Mouse (Mus musculus) adrenal gland, postnatal 14 days (tissue): ENCODE measurements around the gene Lsm2. TPM values are rescaled to one million over a fixed set of nuclear protein-coding genes. Genes with fewer than 3 reads are reported as not detected.
"Not testable (repeated sequence)": the region's sequence is repeated elsewhere in the genome, so short reads cannot be mapped to it uniquely, and the experiment has no call there.

Experiments used
- DNase-seq: peaks from one replicate; pipeline ENCODE4 v3.0.0; 2021; ENCODE audit warnings: mixed read lengths
- total RNA-seq: library from RNA; stranded (reverse); gene quantifications from 2 replicates; pipeline ENCODE4 v1.2.3, GENCODE M21; 2021

The Lsm2 gene
- total RNA-seq, 1 experiment from 2014 or later, result 39.4 TPM

- DNase-seq, result no peak
Observed at GRCm38 (mm10) chr17:34984218-34984617, 2.6 kb downstream of the Lsm2 start.

GRCm38 (mm10) chr17:34994751-34995150 lies 13.1 kb downstream of the Lsm2 start:
- DNase-seq, result no peak

- DNase-seq, result not testable (repeated sequence)
Observed at GRCm38 (mm10) chr17:34995192-34995591, 13.5 kb downstream of the Lsm2 start.

DNA sequence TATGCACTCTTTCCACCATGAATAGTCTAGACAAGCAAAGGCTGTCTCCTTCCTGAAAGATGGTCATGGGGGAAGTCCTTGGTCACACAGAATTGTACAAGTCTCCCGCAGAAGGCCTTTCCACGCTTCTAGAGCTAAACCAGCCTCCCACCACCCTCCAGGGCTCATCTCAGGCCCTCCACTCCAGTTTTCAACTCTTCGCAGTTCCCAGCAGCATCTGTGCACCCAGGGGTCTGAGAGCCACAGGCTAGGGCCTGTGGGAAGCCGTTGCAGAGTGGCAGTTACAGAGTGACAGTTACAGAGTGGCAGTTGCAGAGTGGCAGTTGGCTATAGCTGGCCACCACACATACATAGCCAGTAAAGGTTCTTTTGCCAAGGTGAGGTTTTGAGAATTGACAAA lies 14.3 kb downstream of the Lsm2 start:
- DNase-seq, result not testable (repeated sequence)

GRCm38 (mm10) chr17:34996411-34997141 lies 14.9 kb downstream of the Lsm2 start:
- DNase-seq, result no peak

GRCm38 (mm10) chr17:34997142-34997483 lies 15.5 kb downstream of the Lsm2 start:
- no peak for DNase-seq

- DNase-seq, result no peak
Observed at GRCm38 (mm10) chr17:34998526-34999430, 17.1 kb downstream of the Lsm2 start.

DNA sequence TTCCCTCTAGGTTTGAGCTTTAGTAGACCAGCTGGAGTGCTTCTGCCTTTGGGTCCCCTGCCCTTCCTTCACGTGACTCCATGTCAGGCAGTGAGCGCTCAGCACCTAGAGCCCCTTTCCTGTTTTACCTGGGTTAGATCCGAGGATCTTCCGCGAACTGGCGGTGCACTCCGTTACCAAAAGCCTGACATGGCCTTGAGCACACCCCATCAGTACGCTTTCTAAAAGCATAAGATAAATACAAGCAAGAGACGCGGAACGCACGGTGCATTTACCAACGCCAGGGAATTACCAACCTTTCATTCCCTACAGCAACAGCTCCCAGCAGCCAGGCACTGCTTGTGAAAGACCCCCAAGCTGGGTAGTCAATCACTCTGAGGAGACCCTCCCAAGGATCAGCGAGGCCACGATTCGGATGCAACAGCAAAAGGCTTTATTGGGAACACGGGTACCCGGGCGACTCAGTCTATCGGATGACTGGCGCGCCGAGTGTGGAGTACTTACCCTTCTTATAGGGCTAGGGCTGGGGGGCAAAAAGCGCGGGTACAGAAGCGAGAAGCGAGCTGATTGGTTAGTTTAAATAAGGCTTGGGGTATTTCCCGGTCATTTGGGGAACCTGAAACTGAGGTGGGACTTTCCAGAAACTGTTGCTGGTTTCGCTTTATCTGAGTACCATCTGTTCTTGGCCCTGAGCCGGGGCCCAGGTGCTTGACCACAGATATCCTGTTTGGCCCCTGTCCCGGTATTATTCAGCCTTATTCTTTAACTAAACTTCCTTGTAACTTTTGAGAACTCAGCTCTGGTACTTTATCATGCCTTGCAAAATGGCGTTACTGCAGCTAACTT lies 18.4 kb downstream of the Lsm2 start:
- DNase-seq, result not testable (repeated sequence)

DNA sequence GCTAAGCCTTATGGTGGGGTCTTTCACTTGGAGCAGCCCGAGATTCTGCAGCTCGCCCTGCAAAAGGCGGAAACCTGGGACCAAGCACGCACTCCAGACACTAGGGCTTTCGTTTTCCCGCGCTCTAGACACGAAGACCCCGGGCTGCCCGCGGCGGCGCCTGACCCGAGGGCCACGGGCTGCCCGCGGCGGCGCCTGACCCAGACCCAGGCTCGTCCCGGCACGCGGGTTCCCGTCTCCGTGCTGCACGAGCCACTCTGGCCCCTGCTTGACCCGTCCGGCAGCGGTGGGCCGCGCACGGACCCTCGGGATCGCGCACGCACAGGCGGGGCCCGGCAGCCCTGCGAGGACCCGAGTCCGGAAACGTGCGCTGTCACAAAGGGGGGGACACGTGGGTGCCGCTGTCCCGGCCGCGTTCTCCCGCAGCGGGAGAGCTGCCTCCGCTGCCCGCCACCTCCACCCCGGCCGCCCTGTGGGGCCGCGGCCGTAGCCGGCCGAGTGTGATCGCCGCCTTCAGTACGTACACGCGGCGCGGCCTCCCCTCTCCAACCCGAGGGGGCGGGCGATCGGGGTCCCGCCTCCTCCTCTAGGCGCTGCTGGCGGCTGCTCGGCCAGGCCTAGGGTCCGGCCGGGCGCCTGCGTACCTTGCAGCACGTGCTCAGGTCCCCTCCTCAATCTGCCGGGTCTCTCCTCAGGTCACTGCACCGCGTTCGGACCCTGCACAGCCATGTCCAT lies 19.2 kb downstream of the Lsm2 start, which contains the start of gene Vars:
Vars (plus strand) TSS at position 271 of the 735 bp plus-strand sequence.
- peak; percentile 93 for DNase-seq

- peak; percentile 48 for DNase-seq
Observed at GRCm38 (mm10) chr17:35001452-35002152, 19.9 kb downstream of the Lsm2 start.

DNA sequence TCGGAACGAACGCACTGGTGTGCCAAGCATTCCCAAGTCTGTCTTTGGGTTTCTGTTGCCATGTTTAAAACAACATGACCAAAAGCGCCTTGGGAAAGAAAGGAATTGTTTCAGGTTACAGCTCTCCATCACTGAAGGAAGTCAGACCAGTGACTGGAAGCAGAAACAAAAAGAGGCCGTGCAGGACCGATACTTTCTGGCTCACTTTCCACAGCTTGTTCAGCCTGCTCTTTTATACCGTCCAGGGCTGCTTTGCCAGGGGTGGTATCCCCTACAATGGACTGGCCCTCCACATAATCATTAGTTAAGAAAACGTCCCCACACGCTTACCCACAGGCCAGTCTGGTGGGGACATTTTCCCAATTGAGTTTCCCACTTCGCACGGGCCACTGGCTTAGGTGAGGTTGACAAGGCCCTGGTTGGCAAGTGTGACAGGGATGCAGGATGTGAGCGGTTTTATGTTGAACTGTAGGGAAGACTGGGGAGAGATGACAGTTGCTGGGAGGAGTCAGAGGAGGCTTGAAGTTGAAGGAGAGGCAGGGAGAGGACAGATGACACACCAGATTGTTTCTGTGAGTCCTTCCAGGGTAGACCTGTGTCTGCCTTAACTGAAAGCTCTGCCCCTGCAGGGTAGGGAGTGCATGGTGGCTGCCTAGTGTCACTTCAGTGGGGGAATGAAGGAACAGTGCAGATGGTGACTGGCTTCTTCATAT lies 20.6 kb downstream of the Lsm2 start:
- DNase-seq, result no peak

DNA sequence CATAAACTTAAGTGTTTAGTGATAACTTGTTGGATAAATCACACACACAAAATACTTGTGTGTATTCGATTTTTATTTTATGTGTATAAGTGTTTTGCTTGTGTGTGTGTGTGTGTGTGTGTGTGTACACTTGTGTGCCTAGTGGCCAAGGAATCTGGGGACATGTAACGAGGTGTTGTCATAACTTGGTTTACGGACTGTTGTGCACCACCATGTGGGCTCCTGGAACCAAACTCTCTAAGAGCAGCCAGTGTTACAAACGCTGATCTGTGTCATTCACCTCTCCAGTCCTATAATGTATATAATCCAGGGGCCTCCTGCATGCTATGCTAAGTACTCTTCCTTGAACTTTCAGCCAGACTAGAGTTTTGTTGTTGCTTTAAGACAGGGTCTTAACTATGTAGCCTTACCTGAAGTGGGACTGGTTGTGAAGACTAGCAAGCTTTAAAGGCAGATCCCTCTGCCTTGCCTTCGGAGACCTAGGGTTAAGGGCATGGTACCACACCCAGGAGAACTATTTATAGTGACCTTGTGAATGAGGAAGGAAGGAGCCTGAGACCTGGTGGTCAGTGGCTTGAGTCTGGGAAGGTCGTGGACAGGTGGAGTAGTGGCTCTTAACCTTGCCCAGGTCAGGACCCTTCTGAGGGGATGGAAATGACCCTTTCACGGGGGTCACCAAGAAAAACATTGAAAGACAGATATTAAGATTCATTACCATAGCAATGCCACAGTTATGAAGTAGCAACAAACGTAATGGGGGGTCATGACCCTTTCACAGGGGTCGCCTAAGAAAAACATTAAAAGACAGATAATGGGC lies 21.6 kb downstream of the Lsm2 start:
- DNase-seq, result no peak

DNA sequence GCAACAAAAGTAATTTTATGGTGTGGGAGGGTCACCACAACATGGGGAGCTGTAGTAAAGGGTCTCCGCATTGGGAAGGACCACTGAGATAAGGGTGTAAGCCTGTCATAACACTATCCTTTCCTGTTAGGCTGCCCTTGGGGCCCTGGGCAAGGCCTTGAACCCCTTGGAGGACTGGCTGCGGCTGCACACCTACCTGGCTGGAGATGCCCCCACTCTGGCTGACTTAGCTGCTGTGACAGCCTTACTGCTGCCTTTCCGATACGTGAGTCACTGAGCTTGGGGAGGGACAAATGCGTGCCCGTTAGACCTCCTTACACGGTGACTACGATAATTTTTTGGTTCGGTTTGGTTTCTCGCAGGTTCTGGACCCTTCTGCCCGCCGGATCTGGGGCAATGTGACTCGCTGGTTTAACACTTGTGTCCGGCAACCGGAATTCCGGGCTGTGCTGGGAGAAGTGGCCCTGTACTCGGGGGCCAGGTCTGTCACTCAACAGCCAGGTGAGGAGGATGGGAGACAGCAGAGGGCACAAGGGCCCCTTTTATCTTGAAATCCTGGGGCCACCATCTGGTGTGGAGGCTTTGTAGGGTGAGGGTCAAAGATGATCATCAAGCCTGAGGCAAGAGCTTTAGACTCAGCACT lies 22.5 kb downstream of the Lsm2 start:
- DNase-seq, result no peak

DNA sequence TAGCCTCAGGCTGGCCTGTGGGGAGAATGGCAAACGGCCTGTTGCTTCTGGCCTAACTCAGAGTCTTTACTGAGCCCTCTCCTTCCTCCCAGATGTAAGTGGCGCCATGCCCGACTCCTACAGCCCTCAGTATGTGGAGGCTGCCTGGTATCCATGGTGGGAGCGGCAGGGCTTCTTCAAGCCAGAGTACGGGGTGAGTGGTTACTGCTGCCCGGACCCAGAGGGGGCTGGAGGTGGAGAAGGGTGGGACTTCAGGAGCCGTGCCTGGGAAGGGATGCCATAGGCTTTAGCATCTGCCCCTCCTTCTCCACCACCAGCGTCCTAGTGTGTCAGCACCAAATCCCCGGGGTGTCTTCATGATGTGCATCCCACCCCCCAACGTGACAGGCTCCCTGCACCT lies 23.5 kb downstream of the Lsm2 start:
- DNase-seq, result no peak

DNA sequence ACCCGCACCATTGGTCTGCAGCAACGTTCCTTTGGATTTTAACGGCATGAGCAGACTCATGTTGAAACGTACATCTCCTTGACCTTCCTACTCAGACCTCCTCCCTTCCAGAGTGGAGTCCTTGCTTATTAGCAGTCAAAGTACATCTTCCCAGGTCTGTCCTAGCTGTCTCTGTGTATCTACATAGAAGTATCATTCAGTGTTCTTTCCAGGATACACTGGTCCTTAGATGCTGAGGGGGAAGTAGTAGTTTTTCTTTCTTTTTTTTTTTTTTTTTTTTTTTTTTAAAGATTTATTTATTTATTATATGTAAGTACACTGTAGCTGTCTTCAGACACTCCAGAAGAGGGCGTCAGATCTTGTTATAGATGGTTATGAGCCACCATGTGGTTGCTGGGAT lies 24.2 kb downstream of the Lsm2 start:
- not testable (repeated sequence) for DNase-seq

DNA sequence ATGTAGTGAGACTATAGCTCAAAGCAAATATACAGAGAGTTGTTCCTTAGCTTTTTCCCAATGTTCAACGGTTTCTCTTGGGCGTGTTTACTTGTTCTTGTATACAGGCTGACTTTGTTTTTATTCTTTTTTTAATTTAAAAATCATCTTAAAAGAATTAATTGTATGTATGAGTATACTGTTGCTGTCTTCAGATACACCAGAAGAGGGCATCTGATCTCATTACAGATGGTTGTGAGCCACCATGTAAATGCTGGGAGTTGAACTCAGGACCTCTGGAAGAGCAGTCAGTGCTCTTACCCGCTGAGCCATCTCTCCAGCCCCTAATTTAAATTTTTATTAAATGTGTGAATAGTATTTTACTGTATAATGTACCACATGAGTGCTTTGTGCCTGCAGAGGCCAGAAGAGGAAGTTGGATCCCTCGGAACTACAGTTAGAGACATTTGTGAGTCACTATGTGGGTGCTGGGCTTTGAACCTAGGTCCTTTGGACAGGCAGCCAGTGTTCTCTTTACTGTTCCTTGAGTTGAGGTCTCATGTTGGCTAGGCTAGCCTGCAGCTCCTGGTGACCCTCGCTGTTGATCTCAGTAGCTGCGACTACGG lies 25.8 kb downstream of the Lsm2 start:
- DNase-seq, result no peak

GRCm38 (mm10) chr17:35009586-35009985 lies 27.9 kb downstream of the Lsm2 start:
- DNase-seq, result no peak

GRCm38 (mm10) chr17:35011440-35011839 lies 29.8 kb downstream of the Lsm2 start:
- DNase-seq, result no peak

GRCm38 (mm10) chr17:35012430-35012829 lies 30.8 kb downstream of the Lsm2 start:
- no peak for DNase-seq
